Mouse (Mus musculus) erythroblast, embryonic 14.5 days (primary cell): ENCODE results near the gene Ifitm2. TPM values are rescaled to one million over a fixed set of nuclear protein-coding genes. Genes with fewer than 3 reads are reported as not detected.
A peak's percentile ranks its signal among the peaks of the same experiment; 100 is the strongest.

Experiments
- H3K27me3 ChIP-seq: 2 replicates; pipeline ENCODE4 v1.6.1; 2012; ENCODE audit warnings: inconsistent platforms; ENCODE audit not compliant: control insufficient read depth
- H3K36me3 ChIP-seq: 2 replicates; pipeline ENCODE4 v1.6.1; 2012; ENCODE audit warnings: mild to moderate bottlenecking, inconsistent platforms; ENCODE audit not compliant: control insufficient read depth
- H3K4me1 ChIP-seq: 2 replicates; pipeline ENCODE4 v1.6.1; 2012; ENCODE audit warnings: inconsistent platforms; ENCODE audit not compliant: control insufficient read depth
- H3K4me3 ChIP-seq: replicated peaks from 2 replicates; pipeline ENCODE3; 2012; ENCODE audit warnings: moderate library complexity, mild to moderate bottlenecking, inconsistent platforms
- H3K9me3 ChIP-seq: 2 replicates; pipeline ENCODE4 v1.6.1; 2012; ENCODE audit warnings: low read length, inconsistent platforms, mixed read lengths; ENCODE audit not compliant: control insufficient read depth
- GATA1 ChIP-seq: IDR thresholded peaks from 2 replicates; pipeline ENCODE4 v1.6.1; 2012; ENCODE audit warnings: low read length, inconsistent platforms, mixed read lengths
- TAL1 ChIP-seq: IDR thresholded peaks from 3 replicates; pipeline ENCODE4 v1.6.1; 2012; ENCODE audit warnings: low read length, inconsistent platforms, mixed read lengths
- polyA plus RNA-seq: library from polyadenylated mRNA; stranded (reverse); fragments of >175 nt; gene quantifications from 2 replicates; pipeline ENCODE4 v1.2.3, GENCODE M21; 2012

Gene Ifitm2
- polyA plus RNA-seq, 1 experiment: 3.7 TPM

- H3K4me3 ChIP-seq: no peak overlapping the region
- no peaks in the 10 kb centered on the region for H3K9me3 ChIP-seq
- TF ChIP-seq TAL1 (no peak), GATA1 (no peak)
- peaks cover 42% of the 10 kb centered on the region; the same call in 1 of the 2 replicates for H3K36me3 ChIP-seq
- H3K27me3 ChIP-seq: no peaks in the 10 kb centered on the region
- H3K4me1 ChIP-seq: no peaks in the 10 kb centered on the region; the same call in 1 of the 2 replicates
Measured at GRCm38 (mm10) chr7:140948161-140948560, 7.6 kb downstream of the Ifitm2 start.

GRCm38 (mm10) chr7:140946980-140947379 lies 8.8 kb downstream of the Ifitm2 start:
- TF ChIP-seq GATA1 (no peak), TAL1 (no peak)
- H3K9me3 ChIP-seq: no peaks in the 10 kb centered on the region
- no peak overlapping the region for H3K4me3 ChIP-seq
- H3K4me1 ChIP-seq: peaks cover 5% of the 10 kb centered on the region
- H3K36me3 ChIP-seq: peaks cover 36% of the 10 kb centered on the region; the same call in 1 of the 2 replicates
- H3K27me3 ChIP-seq: no peaks in the 10 kb centered on the region

GRCm38 (mm10) chr7:140946311-140946710 lies 9.5 kb downstream of the Ifitm2 start:
- Histone ChIP-seq H3K4me1 (peaks cover 12% of the 10 kb centered on the region), H3K36me3 (peaks cover 36% of the 10 kb centered on the region; the same call in 1 of the 2 replicates), H3K9me3 (no peaks in the 10 kb centered on the region), H3K4me3 (no peak overlapping the region), H3K27me3 (no peaks in the 10 kb centered on the region)
- TF ChIP-seq GATA1 (no peak), TAL1 (no peak)

GRCm38 (mm10) chr7:140945247-140945646 lies 10.5 kb downstream of the Ifitm2 start:
- H3K4me1 ChIP-seq: peaks cover 14% of the 10 kb centered on the region
- no peaks in the 10 kb centered on the region for H3K9me3 ChIP-seq
- peaks cover 36% of the 10 kb centered on the region; the same call in 1 of the 2 replicates for H3K36me3 ChIP-seq
- no peaks in the 10 kb centered on the region for H3K27me3 ChIP-seq
- TF ChIP-seq GATA1 (no peak), TAL1 (no peak)
- H3K4me3 ChIP-seq: no peak overlapping the region

GRCm38 (mm10) chr7:140944236-140944635 lies 11.6 kb downstream of the Ifitm2 start:
- no peaks in the 10 kb centered on the region for H3K27me3 ChIP-seq
- TF ChIP-seq GATA1: no peak
- TF ChIP-seq TAL1: no peak
- peaks cover 32% of the 10 kb centered on the region; the same call in 1 of the 2 replicates for H3K36me3 ChIP-seq
- H3K9me3 ChIP-seq: no peaks in the 10 kb centered on the region
- peaks cover 14% of the 10 kb centered on the region for H3K4me1 ChIP-seq
- H3K4me3 ChIP-seq: no peak overlapping the region

GRCm38 (mm10) chr7:140943356-140943755 lies 12.4 kb downstream of the Ifitm2 start:
- TF ChIP-seq TAL1 (no peak), GATA1 (no peak)
- no peak overlapping the region for H3K4me3 ChIP-seq
- no peaks in the 10 kb centered on the region for H3K27me3 ChIP-seq
- peaks cover 14% of the 10 kb centered on the region for H3K4me1 ChIP-seq
- H3K9me3 ChIP-seq: no peaks in the 10 kb centered on the region
- H3K36me3 ChIP-seq: peaks cover 25% of the 10 kb centered on the region; the same call in 1 of the 2 replicates

GRCm38 (mm10) chr7:140942811-140943210 lies 13.0 kb downstream of the Ifitm2 start:
- TF ChIP-seq TAL1 (no peak), GATA1 (no peak)
- peaks cover 19% of the 10 kb centered on the region; the same call in 1 of the 2 replicates for H3K36me3 ChIP-seq
- H3K27me3 ChIP-seq: no peaks in the 10 kb centered on the region
- H3K4me3 ChIP-seq: no peak overlapping the region
- H3K4me1 ChIP-seq: peaks cover 14% of the 10 kb centered on the region
- H3K9me3 ChIP-seq: no peaks in the 10 kb centered on the region

- TF ChIP-seq TAL1: no peak
- no peak for TF ChIP-seq GATA1
- Histone ChIP-seq H3K4me3 (peak overlapping the region; percentile 71), H3K4me1 (peaks cover 14% of the 10 kb centered on the region), H3K9me3 (no peaks in the 10 kb centered on the region), H3K27me3 (peaks cover under 1% of the 10 kb centered on the region; the same call in 1 of the 2 replicates), H3K36me3 (peaks cover 15% of the 10 kb centered on the region; the same call in 1 of the 2 replicates)
Measured at GRCm38 (mm10) chr7:140942341-140942740, 13.4 kb downstream of the Ifitm2 start.

GRCm38 (mm10) chr7:140941222-140942051 lies 14.3 kb downstream of the Ifitm2 start, which contains the start of gene Pgghg:
TSS of gene Pgghg (plus strand) at chr7:140941391.
- TF ChIP-seq GATA1 (no peak), TAL1 (no peak)
- Histone ChIP-seq H3K36me3 (peaks cover 13% of the 10 kb centered on the region; the same call in 1 of the 2 replicates), H3K27me3 (peaks cover 7% of the 10 kb centered on the region), H3K4me1 (peaks cover 14% of the 10 kb centered on the region), H3K9me3 (no peaks in the 10 kb centered on the region), H3K4me3 (peak within 1 kb of the TSS; percentile 71)
